Mouse (Mus musculus) kidney, embryonic 14.5 days (tissue): ENCODE measurements around the gene Specc1. TPM values are rescaled to one million over a fixed set of nuclear protein-coding genes. Genes with fewer than 3 reads are reported as not detected.

Source experiments
- ATAC-seq: fragments of 200-750 bp; cut with Nextera tagmentation; 2 replicates; pipeline ENCODE4 v1.8.0; 2017; ENCODE audit warnings: moderate number of reproducible peaks, mild to moderate bottlenecking, moderate TSS enrichment, moderate library complexity; ENCODE audit not compliant: low FRiP score, low TSS enrichment
- H3K27ac ChIP-seq: fragments of 300-500 bp; sonication (generic); 2 replicates; pipeline ENCODE4 v1.5.1; 2014; ENCODE audit warnings: low read depth, mild to moderate bottlenecking, low read length, moderate library complexity, mixed read lengths
- H3K27me3 ChIP-seq: fragments of 300-500 bp; sonication (generic); 2 replicates; pipeline ENCODE4 v1.6.1; 2014; ENCODE audit warnings: mild to moderate bottlenecking, low read length; ENCODE audit not compliant: control insufficient read depth, insufficient read depth
- H3K36me3 ChIP-seq: fragments of 300-500 bp; sonication (generic); 2 replicates; pipeline ENCODE4 v1.6.1; 2014; ENCODE audit warnings: low read length, mixed read lengths; ENCODE audit not compliant: control insufficient read depth, insufficient read depth
- H3K4me1 ChIP-seq: fragments of 300-500 bp; sonication (generic); 2 replicates; pipeline ENCODE4 v1.6.1; 2014; ENCODE audit warnings: low read length, mixed read lengths; ENCODE audit not compliant: control insufficient read depth, insufficient read depth
- H3K4me2 ChIP-seq: fragments of 300-500 bp; sonication (generic); replicated peaks from 2 replicates; pipeline ENCODE4 v1.6.1; 2014; ENCODE audit warnings: low read depth, mild to moderate bottlenecking, low read length
- H3K4me3 ChIP-seq: fragments of 300-500 bp; sonication (generic); 2 replicates; pipeline ENCODE4 v1.5.1; 2014; ENCODE audit warnings: mild to moderate bottlenecking, low read length
- H3K9ac ChIP-seq: fragments of 300-500 bp; sonication (generic); 2 replicates; pipeline ENCODE4 v1.6.1; 2014; ENCODE audit warnings: low read depth, mild to moderate bottlenecking, low read length, moderate library complexity
- H3K9me3 ChIP-seq: fragments of 300-500 bp; sonication (generic); 2 replicates; pipeline ENCODE4 v1.6.1; 2016; ENCODE audit warnings: low read length; ENCODE audit not compliant: control insufficient read depth
- WGBS: fragments of 180-500 bp; shearing (Covaris S2); extraction: QIAGEN DNeasy Blood & Tissue Kit; methylation state at CpG from one replicate; pipeline ENCODE4 v1.1.7; 2014; 5-methylcytosine and 5-hydroxymethylcytosine counted together
- polyA plus RNA-seq: library from polyadenylated mRNA; unstranded; fragments of >200 nt; fragmentation: Nextera tagmentation; extraction: Ambion mirVana; gene quantifications from 2 replicates; pipeline ENCODE4 v1.2.1, GENCODE M21; 2014

The Specc1 gene
- polyA plus RNA-seq, 1 experiment from 2014 or later = 13.6 TPM

DNA sequence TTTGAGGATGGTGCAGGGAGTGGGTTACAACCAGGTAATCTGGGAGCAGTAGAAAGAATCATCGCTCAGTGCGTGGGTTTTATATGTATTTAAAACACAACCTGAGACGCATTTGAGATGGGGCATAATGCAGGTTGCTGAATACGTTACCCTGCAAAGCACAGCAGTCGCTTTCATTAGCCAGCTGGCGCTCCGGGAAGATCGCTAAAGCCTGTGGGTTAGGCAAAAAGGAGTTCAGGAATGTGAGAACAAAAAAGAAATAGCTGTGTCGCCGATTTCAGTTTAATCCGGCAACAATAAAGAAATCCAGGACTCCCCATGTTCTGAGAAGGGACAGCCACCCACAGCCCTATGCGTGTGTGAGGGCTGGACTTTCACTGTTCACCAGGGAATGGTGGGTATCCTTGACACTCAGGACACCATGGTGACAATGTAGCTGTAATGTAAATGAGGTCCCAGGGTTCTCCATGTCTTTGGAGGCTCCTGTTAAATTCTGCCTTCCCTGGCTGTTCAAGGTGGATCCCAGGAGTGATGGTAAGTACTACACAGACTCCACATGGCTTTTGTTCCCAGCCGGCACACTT is 58.6 kb downstream of the Specc1 start:
- 61% methylated on average over 13 of the region's 13 CpGs for WGBS
- H3K4me1 ChIP-seq = no peaks in the 10 kb centered on the region
- no peak for ATAC-seq

DNA sequence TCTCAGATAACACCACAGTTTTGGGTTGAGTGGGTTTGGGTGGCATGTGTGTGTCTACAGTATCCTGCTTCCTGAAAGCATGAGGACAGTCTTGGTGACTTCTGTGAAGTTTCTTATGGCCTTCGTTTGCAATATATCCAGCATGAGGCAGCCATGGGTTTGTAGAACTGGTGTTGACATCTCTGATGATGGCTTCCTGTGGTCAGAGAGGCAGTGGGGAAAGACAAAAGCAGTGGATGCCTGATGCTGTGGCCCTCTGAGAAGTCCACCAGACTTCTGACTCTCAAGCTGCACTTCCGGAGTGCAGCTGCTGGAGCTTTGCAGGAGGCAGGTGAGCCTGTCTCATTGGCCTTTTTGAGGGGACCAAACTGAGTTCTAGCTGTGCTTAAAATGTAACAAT is 60.4 kb downstream of the Specc1 start:
- Histone ChIP-seq H3K4me1 (no peaks in the 10 kb centered on the region), H3K9me3 (no peaks in the 10 kb centered on the region), H3K27ac (no peak overlapping the region), H3K27me3 (no peaks in the 10 kb centered on the region), H3K4me2 (no peak overlapping the region), H3K36me3 (no peaks in the 10 kb centered on the region), H3K9ac (no peak overlapping the region), H3K4me3 (no peak overlapping the region)
- WGBS = 76% methylated on average over 2 of the region's 2 CpGs
- no peak for ATAC-seq

More for the DNA sequence above, 58.6 kb downstream of the Specc1 start:
- Histone ChIP-seq H3K9me3 (no peaks in the 10 kb centered on the region), H3K27ac (no peak overlapping the region), H3K4me3 (no peak overlapping the region), H3K4me2 (no peak overlapping the region), H3K9ac (no peak overlapping the region), H3K27me3 (no peaks in the 10 kb centered on the region), H3K36me3 (no peaks in the 10 kb centered on the region)

DNA sequence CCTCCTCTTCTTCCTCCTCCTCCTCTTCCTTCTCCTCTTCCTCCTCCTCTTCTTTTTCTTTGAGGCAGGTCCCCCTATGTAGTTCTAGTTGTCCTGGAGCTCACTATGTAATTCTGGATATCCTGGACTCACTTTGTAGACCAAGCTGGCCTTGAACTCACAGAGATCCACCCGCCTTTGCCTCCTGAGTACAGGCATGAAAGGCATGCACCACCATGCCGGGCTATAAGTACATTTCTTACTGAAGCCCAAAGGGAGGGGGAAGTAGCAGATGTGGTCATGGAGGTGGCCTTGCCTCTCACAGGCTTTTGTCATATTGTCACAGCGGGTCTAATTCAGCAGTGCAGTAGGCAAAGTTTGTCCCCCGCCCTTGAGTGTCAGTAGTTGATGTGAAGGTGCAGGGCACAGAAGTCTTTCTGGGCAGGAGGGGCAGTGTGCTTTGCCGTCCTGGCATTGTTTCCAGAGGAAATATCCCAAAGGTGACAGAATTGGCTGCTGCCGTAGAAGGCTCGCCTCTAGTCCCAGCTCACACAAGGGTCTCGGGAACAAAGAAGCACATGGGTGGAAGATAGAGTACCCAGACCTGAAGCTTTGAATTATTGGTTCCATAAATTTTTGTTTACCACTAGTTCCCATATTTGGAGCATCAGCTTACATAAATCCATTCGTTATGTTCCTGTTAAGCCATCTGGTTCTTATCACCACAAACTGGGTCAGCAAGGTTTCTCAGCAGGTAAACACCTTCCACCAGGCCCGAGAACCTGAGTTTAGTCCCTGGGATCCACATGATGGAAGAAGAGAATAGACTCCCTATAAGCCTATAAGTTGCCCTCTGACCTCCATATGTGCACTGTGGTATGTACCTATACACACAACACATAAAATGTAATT is 62.0 kb downstream of the Specc1 start:
- no peak for ATAC-seq
- Histone ChIP-seq H3K4me2 (no peak overlapping the region), H3K9me3 (no peaks in the 10 kb centered on the region), H3K4me1 (no peaks in the 10 kb centered on the region), H3K36me3 (no peaks in the 10 kb centered on the region), H3K9ac (no peak overlapping the region), H3K27ac (no peak overlapping the region), H3K27me3 (no peaks in the 10 kb centered on the region), H3K4me3 (no peak overlapping the region)
- WGBS = 79% methylated on average over 10 of the region's 10 CpGs

DNA sequence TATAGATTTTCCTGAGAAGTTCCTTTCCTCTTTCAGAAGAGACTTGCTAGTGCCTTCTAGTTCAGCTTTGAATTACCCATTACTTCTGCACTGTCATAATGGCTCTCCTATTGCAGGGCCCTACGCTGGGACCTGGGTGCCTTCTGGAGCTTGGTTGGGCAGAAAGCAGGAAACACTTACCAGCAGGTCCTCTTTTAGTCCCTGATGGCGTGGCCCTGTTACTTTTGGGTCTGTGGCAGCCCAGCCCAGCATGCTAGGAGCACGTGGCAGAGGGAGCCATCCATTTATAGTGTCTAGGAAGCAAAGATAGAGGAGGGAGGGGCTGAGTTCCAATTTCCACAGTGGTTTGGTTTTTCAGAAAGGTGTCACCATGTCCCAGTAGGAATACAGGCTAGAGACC is 63.3 kb downstream of the Specc1 start:
- no peak overlapping the region for H3K4me3 ChIP-seq

DNA sequence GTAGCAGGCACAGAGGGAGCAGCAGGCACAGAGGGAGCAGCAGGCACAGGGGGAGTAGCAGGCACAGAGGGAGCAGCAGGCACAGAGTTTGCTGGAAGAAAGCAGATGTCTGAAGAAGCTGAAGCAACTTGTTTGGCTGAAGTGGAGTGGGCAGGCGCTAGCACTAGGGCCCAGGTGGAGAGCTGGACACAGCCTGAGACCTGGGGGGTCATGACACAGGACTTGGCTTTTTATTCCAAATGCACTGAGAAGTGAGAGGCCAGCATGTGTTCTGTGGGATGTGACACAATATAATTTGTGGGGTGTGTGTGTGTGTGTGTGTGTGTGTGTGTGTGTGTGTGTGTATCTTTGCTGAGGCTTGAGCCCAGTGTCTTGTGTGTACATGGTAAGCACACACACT is 64.3 kb downstream of the Specc1 start:
- no peak overlapping the region for H3K4me3 ChIP-seq
- no peak for ATAC-seq
- no peak overlapping the region for H3K9ac ChIP-seq
- 89% methylated on average over 1 of the region's 1 CpGs for WGBS
- no peaks in the 10 kb centered on the region for H3K4me1 ChIP-seq
- H3K9me3 ChIP-seq = no peaks in the 10 kb centered on the region
- H3K4me2 ChIP-seq = no peak overlapping the region
- H3K36me3 ChIP-seq = no peaks in the 10 kb centered on the region
- no peak overlapping the region for H3K27ac ChIP-seq
- H3K27me3 ChIP-seq = no peaks in the 10 kb centered on the region

More for the DNA sequence above, 63.3 kb downstream of the Specc1 start:
- 63% methylated on average over 3 of the region's 3 CpGs for WGBS
- H3K9me3 ChIP-seq = no peaks in the 10 kb centered on the region
- H3K27me3 ChIP-seq = no peaks in the 10 kb centered on the region
- no peaks in the 10 kb centered on the region for H3K4me1 ChIP-seq
- ATAC-seq = no peak
- no peak overlapping the region for H3K27ac ChIP-seq
- no peaks in the 10 kb centered on the region for H3K36me3 ChIP-seq
- no peak overlapping the region for H3K4me2 ChIP-seq
- no peak overlapping the region for H3K9ac ChIP-seq

DNA sequence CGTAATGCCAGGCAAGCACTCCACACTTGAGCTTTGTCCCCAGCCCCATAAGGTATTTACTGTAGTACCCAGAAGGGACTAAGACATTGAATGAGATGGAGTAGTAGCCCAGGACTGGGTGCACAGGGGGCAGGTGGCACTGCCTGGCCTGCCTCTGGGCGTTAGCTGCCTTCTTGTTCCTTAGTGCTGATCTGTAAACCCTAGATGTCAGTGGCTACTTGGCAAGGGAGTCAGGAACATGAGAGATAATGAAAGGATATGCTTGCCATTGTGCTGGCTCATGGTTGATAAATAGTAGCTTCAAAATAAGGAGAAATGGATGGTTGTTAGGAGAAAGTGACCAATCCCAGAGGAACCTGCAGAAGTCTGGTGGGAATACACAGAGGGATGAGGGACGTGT is 65.5 kb downstream of the Specc1 start:
- H3K36me3 ChIP-seq = no peaks in the 10 kb centered on the region
- no peaks in the 10 kb centered on the region for H3K27me3 ChIP-seq
- H3K4me3 ChIP-seq = no peak overlapping the region
- H3K27ac ChIP-seq = no peak overlapping the region
- H3K9me3 ChIP-seq = no peaks in the 10 kb centered on the region
- WGBS = 93% methylated on average over 3 of the region's 3 CpGs
- H3K4me1 ChIP-seq = no peaks in the 10 kb centered on the region
- ATAC-seq = no peak
- H3K4me2 ChIP-seq = no peak overlapping the region
- H3K9ac ChIP-seq = no peak overlapping the region

DNA sequence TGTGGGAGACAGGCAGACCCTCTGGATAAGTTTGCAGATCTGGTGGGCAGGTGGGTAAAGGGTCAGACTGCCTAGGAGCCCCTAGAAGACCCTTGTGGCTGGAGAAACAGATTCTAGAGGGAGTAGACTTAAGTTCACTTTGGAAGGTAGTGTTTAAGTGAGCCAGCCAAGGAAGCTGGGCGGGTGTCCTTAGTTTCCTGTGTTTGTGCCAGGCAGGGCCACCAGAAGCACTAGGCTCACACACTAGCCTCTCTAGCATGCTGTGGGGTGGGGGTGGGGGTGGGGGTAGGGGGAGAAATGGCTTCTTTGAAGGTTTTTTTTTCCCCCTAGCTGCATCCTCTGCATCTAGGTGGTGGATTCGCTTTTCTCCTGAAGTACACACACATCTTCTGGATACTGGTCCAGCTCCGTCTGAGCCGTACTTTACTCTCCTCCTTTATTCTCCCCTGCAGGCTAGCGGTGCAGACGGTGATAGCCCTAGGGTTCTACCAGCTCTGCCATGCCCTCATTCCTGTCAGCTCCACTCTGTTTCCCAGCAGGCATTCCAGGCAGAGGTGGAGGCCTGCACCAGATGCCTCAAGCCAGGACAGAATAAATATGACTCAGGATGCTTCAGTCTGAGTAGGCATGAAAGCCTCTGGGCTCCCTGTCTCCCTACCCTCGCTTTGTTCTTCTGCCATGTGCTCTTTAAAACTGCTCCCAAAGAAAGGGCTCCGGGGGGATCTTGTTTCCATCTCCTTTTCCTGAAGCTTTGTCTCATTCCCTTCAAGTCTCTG is 66.3 kb downstream of the Specc1 start:
- no peak overlapping the region for H3K9ac ChIP-seq
- no peaks in the 10 kb centered on the region for H3K36me3 ChIP-seq
- WGBS = 85% methylated on average over 8 of the region's 8 CpGs
- H3K9me3 ChIP-seq = no peaks in the 10 kb centered on the region
- H3K27me3 ChIP-seq = no peaks in the 10 kb centered on the region
- no peak overlapping the region for H3K4me3 ChIP-seq
- ATAC-seq = no peak
- H3K4me2 ChIP-seq = no peak overlapping the region
- no peak overlapping the region; the same call in 1 of the 2 replicates for H3K27ac ChIP-seq
- no peaks in the 10 kb centered on the region for H3K4me1 ChIP-seq

DNA sequence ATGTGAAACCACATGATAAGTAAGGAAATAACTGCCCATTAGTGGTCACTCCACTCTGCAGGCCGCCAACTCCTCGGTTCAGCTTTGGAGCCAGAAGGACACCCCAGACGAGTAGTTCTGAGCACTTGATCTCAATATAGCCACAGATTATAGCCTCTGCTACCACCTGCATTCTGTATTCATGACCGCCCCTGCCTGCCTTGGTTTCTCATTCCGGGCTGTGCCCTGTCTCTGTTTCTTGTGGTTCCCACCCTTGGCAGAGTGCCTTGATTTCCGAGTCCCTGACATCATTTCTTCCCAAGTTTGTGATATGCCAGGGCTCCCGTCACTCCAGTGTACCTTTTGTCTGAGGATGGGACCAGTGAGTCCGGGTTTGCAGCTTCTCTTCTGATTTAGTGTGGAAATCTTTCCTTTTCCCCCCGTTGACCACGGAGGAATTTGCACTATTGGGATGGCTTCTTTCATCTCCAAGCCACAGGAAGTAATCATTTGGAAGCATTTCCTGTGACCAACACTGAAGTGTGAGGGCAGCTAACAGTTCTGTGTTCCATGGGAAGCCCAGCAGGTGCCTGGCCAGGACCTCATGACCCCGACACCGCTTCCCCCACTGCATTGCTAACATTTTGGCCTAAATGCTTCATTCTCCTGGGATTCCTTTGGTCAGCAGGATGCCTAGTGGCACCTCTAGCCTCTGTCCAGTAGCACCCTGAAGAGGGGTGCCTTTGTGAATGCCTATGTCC is 67.1 kb downstream of the Specc1 start:
- ATAC-seq = no peak

More for the DNA sequence above, 67.1 kb downstream of the Specc1 start:
- Histone ChIP-seq H3K9ac (no peak overlapping the region), H3K4me3 (no peak overlapping the region), H3K9me3 (no peaks in the 10 kb centered on the region), H3K36me3 (no peaks in the 10 kb centered on the region), H3K27ac (peak overlapping the region; percentile 49; the same call in 1 of the 2 replicates), H3K4me1 (no peaks in the 10 kb centered on the region), H3K27me3 (no peaks in the 10 kb centered on the region), H3K4me2 (no peak overlapping the region)
- 82% methylated on average over 12 of the region's 12 CpGs for WGBS
